Mouse (Mus musculus): ENCODE measurements around the gene Polr3f.

- TF ChIP-seq CTCF (IDR thresholded peaks at IDR 0.05; ENCODE audit: low read depth, low read length) (no peak), POLR2A (IDR thresholded peaks at IDR 0.05; ENCODE audit: extremely low read depth, insufficient read depth, low read length) (no peak)
Observed at GRCm38 (mm10) chr2:144555286-144555819, 27.8 kb downstream of the Polr3f start.

Data from liver, adult 2 months (tissue).